In genomic region chr1:20801275-20801674, GRCm38 (mm10) we compare ENCODE assay signal across 25 mouse cellular contexts. TPM values are rescaled to one million over a fixed set of nuclear protein-coding genes. Genes with fewer than 3 reads are reported as not detected.
DNase-seq lines count a peak whose midpoint lies in the region; ATAC-seq and TF ChIP-seq lines count a peak whose summit lies in the region.
"Had no signal": no experiment of that assay in that cellular context is flagged by ENCODE, and none has a peak within 500 bp of the region (broad histone marks: within the 10 kb centered on the region; RNA-seq: fewer than 3 reads in every experiment).

No protein-coding gene starts in this region.

- no peak for DNase-seq in hindbrain, embryonic 10.5 days (ENCODE audit: low spot score)
- no peak for DNase-seq in hindbrain, embryonic 11.5 days (ENCODE audit: low spot score)
- DNase-seq in hindbrain, embryonic 14.5 days (ENCODE audit: low spot score) = no peak
- no peak for DNase-seq in midbrain, postnatal 0 days (ENCODE audit: low spot score)
- DNase-seq: cerebellum, adult 11-12 months; thymus, postnatal 25 days had no signal

- H3K9ac ChIP-seq in hindbrain, embryonic 11.5 days (ENCODE audit: low read depth, low read length) = no peak overlapping the region
- no peak overlapping the region for H3K9ac ChIP-seq in embryonic facial prominence, embryonic 13.5 days
- H3K9ac ChIP-seq in hindbrain, embryonic 14.5 days = peak overlapping the region; percentile 54
- H3K9ac ChIP-seq in midbrain, postnatal 0 days (replicated peaks; ENCODE audit: low read length, poor library complexity, severe bottlenecking) = no peak overlapping the region
- no peak overlapping the region for H3K9ac ChIP-seq in heart, embryonic 12.5 days
- H3K9ac ChIP-seq: embryonic facial prominence, embryonic 12.5 days; heart, embryonic 13.5 days; limb, embryonic 15.5 days; liver, embryonic 14.5 days; lung, embryonic 14.5 days; stomach, embryonic 15.5 days had no signal

- no peaks in the 10 kb centered on the region for H3K27me3 ChIP-seq in hindbrain, embryonic 10.5 days (ENCODE audit: insufficient read depth, poor library complexity, severe bottlenecking)
- H3K27me3 ChIP-seq in hindbrain, embryonic 11.5 days (ENCODE audit: control insufficient read depth, insufficient read depth, low read length) = no peaks in the 10 kb centered on the region
- H3K27me3 ChIP-seq in embryonic facial prominence, embryonic 13.5 days = no peaks in the 10 kb centered on the region
- H3K27me3 ChIP-seq in hindbrain, embryonic 14.5 days (ENCODE audit: control insufficient read depth, insufficient read depth, low read length) = no peaks in the 10 kb centered on the region
- H3K27me3 ChIP-seq in midbrain, postnatal 0 days (ENCODE audit: insufficient read depth, low read length) = no peaks in the 10 kb centered on the region
- no peaks in the 10 kb centered on the region for H3K27me3 ChIP-seq in heart, embryonic 12.5 days (replicated peaks)
- H3K27me3 ChIP-seq: embryonic facial prominence, embryonic 12.5 days; heart, embryonic 13.5 days; limb, embryonic 15.5 days; megakaryocyte, embryonic 14.5 days; stomach, embryonic 15.5 days had no signal

- ATAC-seq in hindbrain, embryonic 11.5 days (ENCODE audit: low FRiP score) = no peak
- no peak for ATAC-seq in embryonic facial prominence, embryonic 13.5 days (ENCODE audit: insufficient number of reproducible peaks, insufficient read depth, low FRiP score, low TSS enrichment, low read depth)
- no peak; the same call in 1 of the 2 replicates for ATAC-seq in hindbrain, embryonic 14.5 days (ENCODE audit: low FRiP score)
- ATAC-seq in midbrain, postnatal 0 days (ENCODE audit: low FRiP score) = no peak
- no peak for ATAC-seq in activated CD4-positive, CD25-positive, alpha-beta regulatory T cell, adult 4 months
- ATAC-seq in heart, embryonic 12.5 days (ENCODE audit: insufficient number of reproducible peaks, low FRiP score) = no peak

- H3K27ac ChIP-seq in hindbrain, embryonic 10.5 days = peak overlapping the region; percentile 45; the same call in 1 of the 2 replicates
- no peak overlapping the region for H3K27ac ChIP-seq in hindbrain, embryonic 11.5 days (ENCODE audit: low read depth, low read length)
- H3K27ac ChIP-seq in embryonic facial prominence, embryonic 13.5 days = 0 out of 2 replicates have a peak overlapping the region, but pooled peaks have one; percentile 4
- 0 out of 2 replicates have a peak overlapping the region, but pooled peaks have one; percentile 44 for H3K27ac ChIP-seq in hindbrain, embryonic 14.5 days
- H3K27ac ChIP-seq in midbrain, postnatal 0 days (ENCODE audit: low read depth, low read length) = 0 out of 2 replicates have a peak overlapping the region, but pooled peaks have one; percentile 21
- no peak overlapping the region for H3K27ac ChIP-seq in heart, embryonic 12.5 days (ENCODE audit: poor library complexity, severe bottlenecking)
- H3K27ac ChIP-seq: embryonic facial prominence, embryonic 12.5 days; heart, embryonic 13.5 days; limb, embryonic 15.5 days; liver, embryonic 14.5 days; stomach, embryonic 15.5 days had no signal

- no peak for TF ChIP-seq CTCF in midbrain, postnatal 0 days (IDR thresholded peaks at IDR 0.05)

- 96% methylated on average over 2 of the region's 2 CpGs for WGBS in hindbrain, embryonic 10.5 days
- 93% methylated on average over 2 of the region's 2 CpGs for WGBS in hindbrain, embryonic 11.5 days
- WGBS in embryonic facial prominence, embryonic 13.5 days = 94% methylated on average over 2 of the region's 2 CpGs
- WGBS in hindbrain, embryonic 14.5 days = 93% methylated on average over 2 of the region's 2 CpGs
- WGBS in midbrain, postnatal 0 days = 92% methylated on average over 2 of the region's 2 CpGs
- WGBS in heart, embryonic 12.5 days = 85% methylated on average over 2 of the region's 2 CpGs

- no peak overlapping the region for H3K4me3 ChIP-seq in hindbrain, embryonic 10.5 days
- no peak overlapping the region for H3K4me3 ChIP-seq in hindbrain, embryonic 11.5 days (ENCODE audit: low read depth, low read length)
- H3K4me3 ChIP-seq in embryonic facial prominence, embryonic 13.5 days = no peak overlapping the region
- no peak overlapping the region for H3K4me3 ChIP-seq in hindbrain, embryonic 14.5 days (replicated peaks; ENCODE audit: low read length)
- H3K4me3 ChIP-seq in midbrain, postnatal 0 days (ENCODE audit: low read depth, low read length) = no peak overlapping the region
- no peak overlapping the region for H3K4me3 ChIP-seq in heart, embryonic 12.5 days
- H3K4me3 ChIP-seq: embryonic facial prominence, embryonic 12.5 days; erythroblast, embryonic 14.5 days; heart, embryonic 13.5 days; limb, embryonic 15.5 days; megakaryocyte, embryonic 14.5 days; stomach, embryonic 15.5 days had no signal

- no peaks in the 10 kb centered on the region for H3K9me3 ChIP-seq in hindbrain, embryonic 10.5 days
- H3K9me3 ChIP-seq in hindbrain, embryonic 11.5 days (ENCODE audit: control insufficient read depth, low read length) = no peaks in the 10 kb centered on the region
- H3K9me3 ChIP-seq in embryonic facial prominence, embryonic 13.5 days = no peaks in the 10 kb centered on the region
- no peaks in the 10 kb centered on the region for H3K9me3 ChIP-seq in hindbrain, embryonic 14.5 days (ENCODE audit: control insufficient read depth, low read length)
- H3K9me3 ChIP-seq in midbrain, postnatal 0 days (ENCODE audit: low read length) = no peaks in the 10 kb centered on the region
- H3K9me3 ChIP-seq in heart, embryonic 12.5 days (replicated peaks) = no peaks in the 10 kb centered on the region
- H3K9me3 ChIP-seq: embryonic facial prominence, embryonic 12.5 days; heart, embryonic 13.5 days; limb, embryonic 15.5 days; megakaryocyte, embryonic 14.5 days; stomach, embryonic 15.5 days had no signal

- H3K4me1 ChIP-seq in hindbrain, embryonic 10.5 days (replicated peaks) = no peaks in the 10 kb centered on the region
- no peaks in the 10 kb centered on the region for H3K4me1 ChIP-seq in hindbrain, embryonic 11.5 days (replicated peaks; ENCODE audit: control insufficient read depth, insufficient read depth, low read length)
- H3K4me1 ChIP-seq in embryonic facial prominence, embryonic 13.5 days = no peaks in the 10 kb centered on the region
- H3K4me1 ChIP-seq in hindbrain, embryonic 14.5 days (replicated peaks; ENCODE audit: control insufficient read depth, insufficient read depth, low read length) = no peaks in the 10 kb centered on the region
- H3K4me1 ChIP-seq in midbrain, postnatal 0 days (ENCODE audit: insufficient read depth, low read length) = no peaks in the 10 kb centered on the region
- H3K4me1 ChIP-seq in heart, embryonic 12.5 days (replicated peaks) = no peaks in the 10 kb centered on the region
- H3K4me1 ChIP-seq: embryonic facial prominence, embryonic 12.5 days; heart, embryonic 13.5 days; limb, embryonic 15.5 days; stomach, embryonic 15.5 days had no signal

- no peak overlapping the region for H3K4me2 ChIP-seq in hindbrain, embryonic 11.5 days (replicated peaks; ENCODE audit: low read depth, low read length)
- H3K4me2 ChIP-seq in embryonic facial prominence, embryonic 13.5 days = no peak overlapping the region
- H3K4me2 ChIP-seq in hindbrain, embryonic 14.5 days (replicated peaks) = no peak overlapping the region
- H3K4me2 ChIP-seq in midbrain, postnatal 0 days (ENCODE audit: low read depth, low read length, poor library complexity, severe bottlenecking) = no peak overlapping the region
- no peak overlapping the region for H3K4me2 ChIP-seq in heart, embryonic 12.5 days
- H3K4me2 ChIP-seq: embryonic facial prominence, embryonic 12.5 days; heart, embryonic 13.5 days; limb, embryonic 15.5 days; lung, embryonic 14.5 days; stomach, embryonic 15.5 days had no signal

- H3K36me3 ChIP-seq in hindbrain, embryonic 10.5 days = peaks cover 78% of the 10 kb centered on the region
- peaks cover 4% of the 10 kb centered on the region; the same call in 1 of the 2 replicates for H3K36me3 ChIP-seq in hindbrain, embryonic 11.5 days (ENCODE audit: control insufficient read depth, insufficient read depth, low read length)
- peaks cover 60% of the 10 kb centered on the region for H3K36me3 ChIP-seq in embryonic facial prominence, embryonic 13.5 days
- peaks cover under 1% of the 10 kb centered on the region; the same call in 1 of the 2 replicates for H3K36me3 ChIP-seq in hindbrain, embryonic 14.5 days (replicated peaks; ENCODE audit: control insufficient read depth, insufficient read depth)
- no peaks in the 10 kb centered on the region; the same call in 1 of the 2 replicates for H3K36me3 ChIP-seq in midbrain, postnatal 0 days (ENCODE audit: insufficient read depth, low read length)
- H3K36me3 ChIP-seq in heart, embryonic 12.5 days = peaks cover 74% of the 10 kb centered on the region

RNA-seq across cellular contexts. Expression of gene Il17f, which starts 10.9 kb away (rescaled TPM):
- 0.54 TPM in 1 of 2 replicates, not detected in the other for polyA plus RNA-seq in hindbrain, embryonic 10.5 days (2016; fragmentation: Nextera tagmentation; extraction: Ambion mirVana)
- not detected in 2 replicates for polyA plus RNA-seq in hindbrain, embryonic 11.5 days (2014; fragmentation: Nextera tagmentation; extraction: Ambion mirVana)
- polyA plus RNA-seq in embryonic facial prominence, embryonic 13.5 days (2015; fragmentation: Nextera tagmentation; extraction: Ambion mirVana) = not detected in 2 replicates
- not detected in 2 replicates for polyA plus RNA-seq in hindbrain, embryonic 14.5 days (2014; fragmentation: Nextera tagmentation; extraction: Ambion mirVana)
- 0.38 TPM in 1 of 2 replicates, not detected in the other for total RNA-seq in midbrain, postnatal 0 days (2014; rRNA removed)
- polyA plus RNA-seq in midbrain, postnatal 0 days (2015; fragmentation: Nextera tagmentation; extraction: Ambion mirVana) = 0.31 TPM in 1 of 2 replicates, not detected in the other
- polyA plus RNA-seq in activated CD4-positive, CD25-positive, alpha-beta regulatory T cell, adult 4 months (2017; shearing (Covaris generic)) = not detected
- polyA plus RNA-seq in heart, embryonic 12.5 days (2016; fragmentation: Nextera tagmentation; extraction: Ambion mirVana) = 0.15 TPM in 1 of 2 replicates, not detected in the other
- total RNA-seq: adrenal gland, adult 18-20 months; gastrocnemius, adult 8-10 months; heart, postnatal 14 days; left cerebral cortex, adult 18-20 months; neutrophil, adult 5-6 weeks had no signal
- polyA plus RNA-seq: cortical plate, adult 2 months; erythroblast, embryonic 14.5 days; frontal cortex, adult 2 months; heart, embryonic 13.5 days; kidney, embryonic 16.5 days; lung, embryonic 14.5 days had no signal

RNA-seq across cellular contexts. Expression of gene Mcm3, which starts 18.8 kb away (rescaled TPM):
- 190 and 269 TPM in 2 replicates for polyA plus RNA-seq in hindbrain, embryonic 10.5 days (2016; fragmentation: Nextera tagmentation; extraction: Ambion mirVana)
- 152 and 168 TPM in 2 replicates for polyA plus RNA-seq in hindbrain, embryonic 11.5 days (2014; fragmentation: Nextera tagmentation; extraction: Ambion mirVana)
- 127 and 138 TPM in 2 replicates for polyA plus RNA-seq in embryonic facial prominence, embryonic 13.5 days (2015; fragmentation: Nextera tagmentation; extraction: Ambion mirVana)
- 20.4 and 23.8 TPM in 2 replicates for polyA plus RNA-seq in hindbrain, embryonic 14.5 days (2014; fragmentation: Nextera tagmentation; extraction: Ambion mirVana)
- 8.4 and 10.1 TPM in 2 replicates for total RNA-seq in midbrain, postnatal 0 days (2014; rRNA removed)
- polyA plus RNA-seq in midbrain, postnatal 0 days (2015; fragmentation: Nextera tagmentation; extraction: Ambion mirVana) = 6.3 and 8.0 TPM in 2 replicates
- polyA plus RNA-seq in activated CD4-positive, CD25-positive, alpha-beta regulatory T cell, adult 4 months (2017; shearing (Covaris generic)) = 10 to 100 TPM; 61.0 to 98.8 TPM
- 114 and 116 TPM in 2 replicates for polyA plus RNA-seq in heart, embryonic 12.5 days (2016; fragmentation: Nextera tagmentation; extraction: Ambion mirVana)

Comparison
In these comparisons a context has a peak if more than half of its experiments do, and no peak if none do; other contexts are left out.
1. H3K27ac ChIP-seq: peak in hindbrain, embryonic 10.5 days (single experiment), embryonic facial prominence, embryonic 13.5 days (single experiment), hindbrain, embryonic 14.5 days (single experiment) and midbrain, postnatal 0 days (single experiment); none in hindbrain, embryonic 11.5 days (single experiment) and heart, embryonic 12.5 days (single experiment).